8 mouse cellular contexts compared by ENCODE assay signal in genomic region chrX:133691581-133692391, GRCm38 (mm10). TPM values are rescaled to one million over a fixed set of nuclear protein-coding genes. Genes with fewer than 3 reads are reported as not detected.
DNase-seq lines count a peak whose midpoint lies in the region; ATAC-seq lines count a peak whose summit lies in the region.

No protein-coding gene starts in this region.

- peak overlapping the region; percentile 40 for H3K4me3 ChIP-seq in heart, embryonic 12.5 days
- peak overlapping the region; percentile 58 for H3K4me3 ChIP-seq in kidney, embryonic 15.5 days (replicated peaks)
- peak overlapping the region; percentile 29 for H3K4me3 ChIP-seq in limb, embryonic 15.5 days
- H3K4me3 ChIP-seq in midbrain, embryonic 15.5 days: peak overlapping the region; percentile 65

- H3K4me2 ChIP-seq in heart, embryonic 12.5 days: peak overlapping the region; percentile 70
- peak overlapping the region; percentile 86 for H3K4me2 ChIP-seq in kidney, embryonic 15.5 days
- peak overlapping the region; percentile 79 for H3K4me2 ChIP-seq in limb, embryonic 15.5 days
- peak overlapping the region; percentile 71 for H3K4me2 ChIP-seq in midbrain, embryonic 15.5 days

- H3K27ac ChIP-seq in heart, embryonic 12.5 days (ENCODE audit: poor library complexity, severe bottlenecking): no peak overlapping the region
- no peak overlapping the region for H3K27ac ChIP-seq in kidney, embryonic 15.5 days
- H3K27ac ChIP-seq in limb, embryonic 15.5 days: no peak overlapping the region
- H3K27ac ChIP-seq in midbrain, embryonic 15.5 days: peak overlapping the region; percentile 76

- whole genome bisulfite sequencing in heart, embryonic 12.5 days: 12% methylated on average over 12 of the region's 12 CpGs
- 16% methylated on average over 12 of the region's 12 CpGs for WGBS in kidney, embryonic 15.5 days
- 17% methylated on average over 12 of the region's 12 CpGs for WGBS in limb, embryonic 15.5 days
- 14% methylated on average over 12 of the region's 12 CpGs for WGBS in midbrain, embryonic 15.5 days

- H3K36me3 ChIP-seq in heart, embryonic 12.5 days: no peaks in the 10 kb centered on the region
- no peaks in the 10 kb centered on the region for H3K36me3 ChIP-seq in kidney, embryonic 15.5 days
- no peaks in the 10 kb centered on the region for H3K36me3 ChIP-seq in limb, embryonic 15.5 days
- no peaks in the 10 kb centered on the region for H3K36me3 ChIP-seq in midbrain, embryonic 15.5 days (replicated peaks)

- DNase-seq in urinary bladder, postnatal 14 days (ENCODE audit: low spot score): peak; percentile 37
- no peak for DNase-seq in urinary bladder, adult 2 months (ENCODE audit: low spot score)
- peak; percentile 85 for DNase-seq in embryo, embryonic 10.5 days (ENCODE audit: low spot score)
- DNase-seq in thymus, postnatal 14 days: peak; percentile 45

- ATAC-seq in heart, embryonic 12.5 days (ENCODE audit: insufficient number of reproducible peaks, low FRiP score): no peak
- no peak for ATAC-seq in kidney, embryonic 15.5 days (replicated peaks; ENCODE audit: low FRiP score)
- ATAC-seq in limb, embryonic 15.5 days (ENCODE audit: insufficient number of reproducible peaks, low FRiP score, low TSS enrichment, low read depth): no peak
- ATAC-seq in midbrain, embryonic 15.5 days (replicated peaks): peak; percentile 37

- no peak overlapping the region for H3K9ac ChIP-seq in heart, embryonic 12.5 days
- H3K9ac ChIP-seq in kidney, embryonic 15.5 days: no peak overlapping the region
- H3K9ac ChIP-seq in limb, embryonic 15.5 days: no peak overlapping the region
- peak overlapping the region; percentile 13; the same call in 1 of the 2 replicates for H3K9ac ChIP-seq in midbrain, embryonic 15.5 days

- 0 out of 2 replicates have a peak, but pooled peaks cover 4% of the 10 kb centered on the region for H3K4me1 ChIP-seq in heart, embryonic 12.5 days (replicated peaks)
- no peaks in the 10 kb centered on the region for H3K4me1 ChIP-seq in kidney, embryonic 15.5 days
- H3K4me1 ChIP-seq in limb, embryonic 15.5 days: 0 out of 2 replicates have a peak, but pooled peaks cover 3% of the 10 kb centered on the region
- H3K4me1 ChIP-seq in midbrain, embryonic 15.5 days: no peaks in the 10 kb centered on the region

- peaks cover 29% of the 10 kb centered on the region for H3K27me3 ChIP-seq in heart, embryonic 12.5 days (replicated peaks)
- H3K27me3 ChIP-seq in kidney, embryonic 15.5 days: peaks cover 29% of the 10 kb centered on the region
- peaks cover 43% of the 10 kb centered on the region for H3K27me3 ChIP-seq in limb, embryonic 15.5 days
- no peaks in the 10 kb centered on the region for H3K27me3 ChIP-seq in midbrain, embryonic 15.5 days (replicated peaks)

- no peaks in the 10 kb centered on the region for H3K9me3 ChIP-seq in heart, embryonic 12.5 days (replicated peaks)
- no peaks in the 10 kb centered on the region for H3K9me3 ChIP-seq in kidney, embryonic 15.5 days (replicated peaks)
- no peaks in the 10 kb centered on the region for H3K9me3 ChIP-seq in limb, embryonic 15.5 days
- no peaks in the 10 kb centered on the region for H3K9me3 ChIP-seq in midbrain, embryonic 15.5 days

RNA-seq across cellular contexts. Expression of gene Pcdh19, which starts 3.0 kb away (rescaled TPM):
- 1.4 and 1.9 TPM in 2 replicates for polyA plus RNA-seq in urinary bladder, adult 2 months (2012; rRNA removed)
- 0.17 and 0.20 TPM in 2 replicates for polyA plus RNA-seq in heart, embryonic 12.5 days (2016; fragmentation: Nextera tagmentation; extraction: Ambion mirVana)
- 2.9 and 4.4 TPM in 2 replicates for polyA plus RNA-seq in kidney, embryonic 15.5 days (2015; fragmentation: Nextera tagmentation; extraction: Ambion mirVana)
- polyA plus RNA-seq in limb, embryonic 15.5 days (2015; fragmentation: Nextera tagmentation; extraction: Ambion mirVana): 4.8 and 5.2 TPM in 2 replicates
- polyA plus RNA-seq in midbrain, embryonic 15.5 days (2015; fragmentation: Nextera tagmentation; extraction: Ambion mirVana): 22.9 and 25.1 TPM in 2 replicates
